Mouse (Mus musculus): ENCODE data around the gene Vmn1r1. TPM values are rescaled to one million over a fixed set of nuclear protein-coding genes. Genes with fewer than 3 reads are reported as not detected.

Gene Vmn1r1
- not detected in 2 replicates for polyA plus RNA-seq (2011; ENCODE audit: insufficient read depth, insufficient read length, low read depth, missing spikeins)

DNA sequence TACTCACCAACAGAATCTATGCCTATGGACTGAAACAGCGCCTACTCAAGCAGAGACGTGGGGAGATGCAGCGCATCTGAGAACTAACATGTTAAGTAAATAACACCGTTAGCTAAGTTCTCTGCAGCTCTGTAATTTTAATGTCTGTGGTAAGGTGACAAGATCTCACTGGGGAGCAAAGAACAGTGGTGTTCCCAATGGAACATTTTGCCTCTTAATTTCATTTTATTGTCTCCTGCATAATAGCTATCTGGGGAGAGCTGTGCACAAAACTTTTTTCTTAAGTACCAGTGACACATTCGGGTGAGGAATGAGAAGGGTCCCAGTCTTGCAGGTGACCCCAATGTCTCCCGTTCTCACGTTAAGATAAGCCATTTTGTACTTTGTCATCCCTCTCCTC, at the start of gene Vmn1r1:
Gene Vmn1r1, minus strand, starts transcription at position 101 of the 400 bp plus-strand sequence.
- TF ChIP-seq EP300 (IDR thresholded peaks at IDR 0.05; ENCODE audit: insufficient read depth, low read depth, low read length), result no peak
- TF ChIP-seq POLR2A (IDR thresholded peaks at IDR 0.05; ENCODE audit: insufficient read depth, low read length), result no peak
- no peak for TF ChIP-seq CTCF (IDR thresholded peaks at IDR 0.05; ENCODE audit: low read depth, low read length)
- Histone ChIP-seq H3K9me3 (replicated peaks; ENCODE audit: control insufficient read depth, insufficient read depth, low read length, poor library complexity, severe bottlenecking) (peaks cover 6% of the 10 kb centered on the region; the same call in 1 of the 2 replicates), H3K27ac (ENCODE audit: insufficient read depth, low read length) (no peak within 1 kb of the TSS), H3K36me3 (ENCODE audit: control insufficient read depth, insufficient read depth, low read length, poor library complexity, severe bottlenecking) (no peaks in the 10 kb centered on the region), H3K4me3 (ENCODE audit: low read depth, low read length) (no peak within 1 kb of the TSS), H3K9ac (ENCODE audit: low read depth, poor library complexity, severe bottlenecking) (no peak within 1 kb of the TSS), H3K4me1 (ENCODE audit: control insufficient read depth, insufficient read depth, low read length) (peaks cover 3% of the 10 kb centered on the region), H3K27me3 (ENCODE audit: control insufficient read depth, insufficient read depth, low read length, poor library complexity, severe bottlenecking) (no peaks in the 10 kb centered on the region)

DNA sequence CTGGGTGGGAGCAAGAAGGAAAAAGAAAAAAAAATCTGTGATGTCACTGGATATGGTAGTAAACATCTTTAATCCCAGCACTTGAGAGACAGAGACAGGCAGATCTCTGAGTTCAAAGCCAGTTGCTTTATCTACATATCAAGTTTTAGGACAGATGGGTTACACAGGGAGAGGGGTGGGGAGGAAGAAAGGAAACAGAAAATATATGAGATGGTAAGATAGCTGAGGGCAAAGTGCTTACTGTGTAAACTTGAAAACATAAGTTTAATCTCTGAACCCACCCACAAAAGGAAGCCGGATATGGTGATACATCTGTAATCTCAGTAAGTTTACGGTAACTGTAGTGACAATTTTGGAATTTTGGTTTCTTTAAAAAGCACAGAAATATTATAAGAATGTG, 46.0 kb upstream of the Vmn1r1 start:
- Histone ChIP-seq H3K36me3 (ENCODE audit: control insufficient read depth, insufficient read depth, low read length, poor library complexity, severe bottlenecking) (no peaks in the 10 kb centered on the region), H3K27ac (ENCODE audit: insufficient read depth, low read length) (no peak overlapping the region), H3K4me3 (ENCODE audit: low read depth, low read length) (no peak overlapping the region), H3K9me3 (replicated peaks; ENCODE audit: control insufficient read depth, insufficient read depth, low read length, poor library complexity, severe bottlenecking) (peaks cover 9% of the 10 kb centered on the region), H3K4me1 (ENCODE audit: control insufficient read depth, insufficient read depth, low read length) (no peaks in the 10 kb centered on the region), H3K27me3 (ENCODE audit: control insufficient read depth, insufficient read depth, low read length, poor library complexity, severe bottlenecking) (no peaks in the 10 kb centered on the region), H3K9ac (ENCODE audit: low read depth, poor library complexity, severe bottlenecking) (no peak overlapping the region)
- TF ChIP-seq EP300 (IDR thresholded peaks at IDR 0.05; ENCODE audit: insufficient read depth, low read depth, low read length) (no peak), POLR2A (IDR thresholded peaks at IDR 0.05; ENCODE audit: insufficient read depth, low read length) (no peak)

DNA sequence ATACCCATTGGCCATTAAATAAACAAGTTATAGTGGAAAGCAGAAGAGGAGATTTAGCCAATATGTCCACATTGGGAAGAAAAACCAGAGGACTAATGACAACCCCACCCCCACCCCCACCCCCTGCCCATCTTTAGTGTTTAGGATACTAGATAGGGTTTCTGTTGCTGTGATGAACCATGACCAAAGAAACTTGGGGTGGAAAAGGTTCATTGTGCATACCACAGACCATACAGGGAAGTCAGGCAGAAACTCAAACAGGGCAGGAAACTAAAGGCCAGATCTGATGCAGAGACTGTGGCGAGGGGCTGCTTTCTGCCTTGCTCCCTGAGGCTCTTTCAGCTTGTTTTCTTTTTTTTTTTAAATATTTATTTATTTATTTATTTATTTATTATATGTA, 28.3 kb upstream of the Vmn1r1 start:
- no peak for TF ChIP-seq EP300 (IDR thresholded peaks at IDR 0.05; ENCODE audit: insufficient read depth, low read depth, low read length)
- no peak for TF ChIP-seq POLR2A (IDR thresholded peaks at IDR 0.05; ENCODE audit: insufficient read depth, low read length)
- TF ChIP-seq CTCF (IDR thresholded peaks at IDR 0.05; ENCODE audit: low read depth, low read length), result no peak
- Histone ChIP-seq H3K4me1 (ENCODE audit: control insufficient read depth, insufficient read depth, low read length) (no peaks in the 10 kb centered on the region), H3K36me3 (ENCODE audit: control insufficient read depth, insufficient read depth, low read length, poor library complexity, severe bottlenecking) (no peaks in the 10 kb centered on the region), H3K9me3 (replicated peaks; ENCODE audit: control insufficient read depth, insufficient read depth, low read length, poor library complexity, severe bottlenecking) (peaks cover 55% of the 10 kb centered on the region), H3K4me3 (ENCODE audit: low read depth, low read length) (no peak overlapping the region), H3K9ac (ENCODE audit: low read depth, poor library complexity, severe bottlenecking) (no peak overlapping the region), H3K27ac (ENCODE audit: insufficient read depth, low read length) (no peak overlapping the region), H3K27me3 (ENCODE audit: control insufficient read depth, insufficient read depth, low read length, poor library complexity, severe bottlenecking) (no peaks in the 10 kb centered on the region)

DNA sequence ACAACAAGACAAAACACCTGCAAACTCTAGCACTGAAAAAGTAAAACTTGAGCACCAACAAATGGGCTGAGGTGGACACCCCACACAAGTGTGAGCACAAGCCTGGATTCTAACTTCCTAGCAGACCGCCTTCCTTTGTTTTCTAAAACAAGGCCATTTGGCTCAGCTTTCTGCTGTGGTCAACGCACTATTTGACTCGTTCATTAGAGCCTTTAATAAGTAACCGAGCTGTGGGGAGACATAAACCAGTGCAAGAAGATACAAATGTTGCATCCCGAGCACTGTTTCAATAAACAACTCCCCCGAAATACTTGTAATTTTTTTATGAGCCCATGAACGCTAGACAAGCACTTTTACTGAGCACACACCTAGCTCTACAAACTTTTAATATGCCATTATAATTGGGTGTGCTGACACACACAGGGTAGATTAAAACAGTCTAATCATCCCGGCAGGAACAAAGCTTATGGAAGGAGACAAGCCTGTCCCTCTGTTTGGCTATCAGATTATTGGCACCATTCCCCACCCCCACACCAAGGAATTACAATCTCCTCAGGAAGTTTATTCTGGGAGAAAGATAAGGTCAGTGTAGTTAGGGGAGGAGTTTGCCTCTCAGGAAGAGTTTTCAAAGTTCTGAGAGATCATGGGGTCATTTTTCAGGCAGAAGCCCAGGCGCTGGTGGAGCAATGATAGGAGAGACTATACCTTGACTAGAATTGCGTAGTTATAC, 27.7 kb upstream of the Vmn1r1 start:
- H3K9me3 ChIP-seq (replicated peaks; ENCODE audit: control insufficient read depth, insufficient read depth, low read length, poor library complexity, severe bottlenecking), result peaks cover 55% of the 10 kb centered on the region
- H3K9ac ChIP-seq (ENCODE audit: low read depth, poor library complexity, severe bottlenecking), result no peak overlapping the region
- H3K27me3 ChIP-seq (ENCODE audit: control insufficient read depth, insufficient read depth, low read length, poor library complexity, severe bottlenecking), result no peaks in the 10 kb centered on the region
- no peaks in the 10 kb centered on the region for H3K4me1 ChIP-seq (ENCODE audit: control insufficient read depth, insufficient read depth, low read length)
- H3K27ac ChIP-seq (ENCODE audit: insufficient read depth, low read length), result no peak overlapping the region
- H3K4me3 ChIP-seq (ENCODE audit: low read depth, low read length), result no peak overlapping the region
- no peaks in the 10 kb centered on the region for H3K36me3 ChIP-seq (ENCODE audit: control insufficient read depth, insufficient read depth, low read length, poor library complexity, severe bottlenecking)
- TF ChIP-seq POLR2A (IDR thresholded peaks at IDR 0.05; ENCODE audit: insufficient read depth, low read length) (no peak), EP300 (IDR thresholded peaks at IDR 0.05; ENCODE audit: insufficient read depth, low read depth, low read length) (no peak), CTCF (IDR thresholded peaks at IDR 0.05; ENCODE audit: low read depth, low read length) (no peak)

DNA sequence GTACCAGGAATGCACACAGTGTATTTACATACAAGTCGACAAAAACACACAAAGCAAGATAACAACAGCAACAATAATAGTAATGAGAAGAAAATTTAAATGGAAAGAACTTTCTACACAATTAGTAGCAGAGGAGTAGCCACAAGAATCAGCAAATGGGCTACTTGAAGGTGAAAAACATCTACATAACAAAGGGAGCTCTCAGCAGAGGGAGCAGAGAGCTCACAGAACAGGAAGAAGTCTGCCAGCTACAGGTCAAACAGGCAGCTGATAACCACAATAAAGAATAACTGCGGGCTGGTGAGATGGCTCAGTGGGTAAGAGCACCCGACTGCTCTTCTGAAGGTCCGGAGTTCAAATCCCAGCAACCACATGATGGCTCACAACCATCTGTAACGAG, 26.9 kb upstream of the Vmn1r1 start:
- Histone ChIP-seq H3K36me3 (ENCODE audit: control insufficient read depth, insufficient read depth, low read length, poor library complexity, severe bottlenecking) (no peaks in the 10 kb centered on the region), H3K4me1 (ENCODE audit: control insufficient read depth, insufficient read depth, low read length) (no peaks in the 10 kb centered on the region), H3K27ac (ENCODE audit: insufficient read depth, low read length) (peak overlapping the region; percentile 38), H3K27me3 (ENCODE audit: control insufficient read depth, insufficient read depth, low read length, poor library complexity, severe bottlenecking) (no peaks in the 10 kb centered on the region), H3K9me3 (replicated peaks; ENCODE audit: control insufficient read depth, insufficient read depth, low read length, poor library complexity, severe bottlenecking) (peaks cover 49% of the 10 kb centered on the region), H3K4me3 (ENCODE audit: low read depth, low read length) (no peak overlapping the region), H3K9ac (ENCODE audit: low read depth, poor library complexity, severe bottlenecking) (no peak overlapping the region)
- TF ChIP-seq EP300 (IDR thresholded peaks at IDR 0.05; ENCODE audit: insufficient read depth, low read depth, low read length), result no peak
- no peak for TF ChIP-seq POLR2A (IDR thresholded peaks at IDR 0.05; ENCODE audit: insufficient read depth, low read length)
- TF ChIP-seq CTCF (IDR thresholded peaks at IDR 0.05; ENCODE audit: low read depth, low read length), result no peak

DNA sequence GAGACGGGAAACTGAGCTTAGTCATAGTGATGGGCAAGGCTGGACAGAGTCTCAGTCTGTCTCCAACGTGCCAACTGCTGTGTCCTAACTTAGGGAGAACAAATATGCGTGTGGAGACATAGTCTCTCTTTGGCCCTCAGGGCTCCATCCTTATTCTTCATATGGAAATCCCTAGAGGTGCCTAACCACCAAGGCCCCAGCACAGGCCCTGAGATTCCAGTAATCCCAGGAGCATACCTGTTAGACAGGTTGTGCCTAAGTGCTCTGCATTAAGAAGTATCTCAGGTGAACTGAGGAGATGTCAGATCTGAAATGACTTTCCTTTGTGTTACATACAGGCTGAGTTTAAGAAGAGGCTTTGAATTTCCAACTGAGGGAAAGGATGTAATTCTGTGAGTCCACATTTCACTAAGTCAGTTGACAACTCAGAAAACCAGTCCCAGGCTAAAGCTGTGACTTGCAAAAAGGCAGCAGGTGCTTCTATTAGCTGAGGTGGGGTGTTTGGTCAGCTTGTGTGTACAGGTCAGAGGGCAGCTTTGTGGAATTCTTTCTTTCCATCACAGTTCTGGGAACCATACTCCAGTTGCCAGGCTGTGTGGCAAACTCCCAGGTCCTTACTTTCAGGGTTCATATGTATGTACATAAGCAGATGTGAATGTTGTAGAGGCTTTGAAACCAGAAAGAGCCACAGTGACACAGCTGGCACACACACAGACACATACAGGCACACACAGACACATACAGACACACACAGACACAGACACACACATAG, 25.6 kb upstream of the Vmn1r1 start:
- H3K36me3 ChIP-seq (ENCODE audit: control insufficient read depth, insufficient read depth, low read length, poor library complexity, severe bottlenecking), result no peaks in the 10 kb centered on the region
- H3K9ac ChIP-seq (ENCODE audit: low read depth, poor library complexity, severe bottlenecking), result no peak overlapping the region
- no peaks in the 10 kb centered on the region for H3K27me3 ChIP-seq (ENCODE audit: control insufficient read depth, insufficient read depth, low read length, poor library complexity, severe bottlenecking)
- TF ChIP-seq EP300 (IDR thresholded peaks at IDR 0.05; ENCODE audit: insufficient read depth, low read depth, low read length) (no peak), CTCF (IDR thresholded peaks at IDR 0.05; ENCODE audit: low read depth, low read length) (no peak), POLR2A (IDR thresholded peaks at IDR 0.05; ENCODE audit: insufficient read depth, low read length) (no peak)
- H3K27ac ChIP-seq (ENCODE audit: insufficient read depth, low read length), result 0 out of 2 replicates have a peak overlapping the region, but pooled peaks have one; percentile 1
- no peak overlapping the region for H3K4me3 ChIP-seq (ENCODE audit: low read depth, low read length)
- no peaks in the 10 kb centered on the region for H3K4me1 ChIP-seq (ENCODE audit: control insufficient read depth, insufficient read depth, low read length)
- H3K9me3 ChIP-seq (replicated peaks; ENCODE audit: control insufficient read depth, insufficient read depth, low read length, poor library complexity, severe bottlenecking), result peaks cover 42% of the 10 kb centered on the region

Measured in ES-Bruce4 (cell line).